Mouse (Mus musculus) T-helper 2 cell (primary cell): ENCODE data around the gene Gdf3.

ENCODE experiments used
- in situ Hi-C: fragments of 300-600 bp; cut with MboI, MseI; formaldehyde crosslinking; loops from one replicate; pipeline ENCODE4 v1.15.1; 2025; ENCODE audit warnings: high pct_unique_total_duplicates

Gdf3 gene

DNA sequence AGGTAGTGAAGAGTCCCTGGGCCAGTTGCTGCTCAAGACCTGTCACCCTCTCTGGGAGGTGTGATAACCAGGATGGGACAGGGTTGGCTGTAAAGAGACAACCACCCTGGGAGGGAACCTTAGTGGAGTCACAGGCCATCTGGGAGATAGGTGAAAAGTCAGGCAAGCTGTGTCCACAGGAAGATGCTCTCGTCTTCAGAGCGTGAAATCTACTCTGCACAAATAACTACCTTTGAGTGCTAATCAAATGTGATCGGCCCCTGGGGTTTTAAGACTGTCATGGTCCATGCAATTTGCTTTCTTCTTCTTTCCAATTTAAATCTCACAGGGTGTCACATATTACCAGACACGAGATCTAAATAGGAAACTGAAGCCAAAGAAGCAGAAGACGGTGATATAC lies 40.8 kb downstream of the Gdf3 start:
- in situ Hi-C loops: loop anchor here (5.0 kb wide), 1 partner anchor 77 kb away; no protein-coding TSS in a partner anchor

- in situ Hi-C loops: loop anchor here (5.0 kb wide), 1 partner anchor 73 kb away; no protein-coding TSS in a partner anchor
Measured at GRCm38 (mm10) chr6:122565070-122565784, 44.7 kb downstream of the Gdf3 start.

DNA sequence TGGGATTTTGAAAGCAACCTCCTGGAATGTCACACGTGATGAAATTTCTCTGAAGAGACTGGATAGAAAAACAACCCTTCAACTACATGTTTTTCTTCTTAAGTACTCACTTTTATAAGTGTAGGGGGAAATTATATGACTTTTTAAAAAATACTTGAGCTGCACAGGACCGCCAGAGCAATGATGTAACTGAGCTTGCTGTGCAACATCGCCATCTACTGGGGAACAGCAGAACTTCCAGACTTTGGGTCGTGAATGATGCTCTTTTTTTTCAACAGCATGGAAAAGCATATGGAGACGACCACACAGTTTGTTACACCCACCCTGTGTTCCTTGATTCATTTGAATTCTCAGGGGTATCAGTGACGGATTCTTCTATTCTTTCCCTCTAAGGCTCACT lies 47.4 kb downstream of the Gdf3 start:
- in situ Hi-C loops: no loop called here

DNA sequence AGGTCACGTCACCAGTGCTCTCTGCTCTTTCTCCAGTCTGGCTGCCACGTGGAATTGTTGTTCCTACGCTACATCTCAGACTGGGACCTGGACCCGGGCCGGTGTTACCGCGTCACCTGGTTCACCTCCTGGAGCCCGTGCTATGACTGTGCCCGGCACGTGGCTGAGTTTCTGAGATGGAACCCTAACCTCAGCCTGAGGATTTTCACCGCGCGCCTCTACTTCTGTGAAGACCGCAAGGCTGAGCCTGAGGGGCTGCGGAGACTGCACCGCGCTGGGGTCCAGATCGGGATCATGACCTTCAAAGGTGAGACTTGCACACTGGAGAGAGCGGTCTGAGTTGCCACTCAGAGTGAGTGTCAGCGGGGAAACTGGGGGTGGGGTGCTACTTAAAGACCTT lies 48.9 kb downstream of the Gdf3 start:
- in situ Hi-C loops: no loop called here

DNA sequence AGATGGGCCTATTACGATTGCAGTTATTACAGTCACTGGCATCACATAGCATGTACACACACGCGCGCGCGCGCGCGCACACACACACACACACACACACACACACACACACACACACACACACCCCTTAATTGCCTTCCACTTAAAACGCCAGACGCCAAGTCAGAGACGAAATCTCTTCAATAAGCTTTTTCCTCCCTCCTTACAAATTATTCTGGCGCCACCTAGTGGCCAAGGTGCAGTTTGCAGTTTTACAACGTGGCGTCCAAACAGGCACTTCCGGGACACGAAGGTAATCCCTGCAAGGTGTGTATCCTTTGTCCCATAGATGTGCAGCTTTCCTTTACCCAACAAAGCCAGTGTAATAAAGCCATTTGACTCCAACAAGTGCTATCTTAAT lies 49.5 kb downstream of the Gdf3 start:
- in situ Hi-C loops: no loop called here

- in situ Hi-C loops: no loop called here
Measured at GRCm38 (mm10) chr6:122556959-122557561, 52.8 kb downstream of the Gdf3 start.
